In genomic region chr4:104178067-104178466, GRCm38 (mm10) we compare ENCODE assay signal across 21 mouse cellular contexts.
"Had no signal": no experiment of that assay in that cellular context is flagged by ENCODE, and none has a peak within 500 bp of the region (broad histone marks: within the 10 kb centered on the region; RNA-seq: fewer than 3 reads in every experiment).

No protein-coding gene starts in this region.

- H3K4me1 ChIP-seq: midbrain, embryonic 10.5 days; midbrain, embryonic 12.5 days; neural tube, embryonic 13.5 days; neural tube, embryonic 15.5 days; stomach, embryonic 15.5 days had no signal

- H3K27ac ChIP-seq: midbrain, embryonic 10.5 days; midbrain, embryonic 12.5 days; neural tube, embryonic 13.5 days; neural tube, embryonic 15.5 days; stomach, embryonic 15.5 days; stomach, postnatal 0 days had no signal

- DNase-seq: lung, adult 18-20 months; lung, embryonic 14.5 days; lung, postnatal 10 days; lung, postnatal 4 days; midbrain, embryonic 14.5 days; retina, postnatal 1 day; right cerebral cortex, adult 18-20 months; right cerebral cortex, postnatal 25 days; right cerebral cortex, postnatal 4 days; spleen, adult 18-20 months; thymus, adult 18-20 months; thymus, postnatal 14 days; thymus, postnatal 36 days had no signal

- H3K9ac ChIP-seq: lung, embryonic 14.5 days; midbrain, embryonic 12.5 days; neural tube, embryonic 13.5 days; neural tube, embryonic 15.5 days; stomach, embryonic 15.5 days had no signal

- H3K27me3 ChIP-seq: midbrain, embryonic 12.5 days; neural tube, embryonic 13.5 days; neural tube, embryonic 15.5 days; stomach, embryonic 15.5 days had no signal

- H3K36me3 ChIP-seq: midbrain, embryonic 10.5 days; midbrain, embryonic 12.5 days; neural tube, embryonic 13.5 days; neural tube, embryonic 15.5 days; stomach, embryonic 15.5 days had no signal

- H3K4me2 ChIP-seq: lung, embryonic 14.5 days; midbrain, embryonic 12.5 days; neural tube, embryonic 13.5 days; neural tube, embryonic 15.5 days; stomach, embryonic 15.5 days had no signal

- ATAC-seq: midbrain, embryonic 16.5 days had no signal

- H3K4me3 ChIP-seq: midbrain, embryonic 10.5 days; midbrain, embryonic 12.5 days; myocyte; neural tube, embryonic 13.5 days; neural tube, embryonic 15.5 days; stomach, embryonic 15.5 days had no signal

- H3K9me3 ChIP-seq: midbrain, embryonic 10.5 days; midbrain, embryonic 12.5 days; neural tube, embryonic 13.5 days; neural tube, embryonic 15.5 days; stomach, embryonic 15.5 days had no signal
